8 mouse cellular contexts compared by ENCODE assay signal in the genomic region with DNA sequence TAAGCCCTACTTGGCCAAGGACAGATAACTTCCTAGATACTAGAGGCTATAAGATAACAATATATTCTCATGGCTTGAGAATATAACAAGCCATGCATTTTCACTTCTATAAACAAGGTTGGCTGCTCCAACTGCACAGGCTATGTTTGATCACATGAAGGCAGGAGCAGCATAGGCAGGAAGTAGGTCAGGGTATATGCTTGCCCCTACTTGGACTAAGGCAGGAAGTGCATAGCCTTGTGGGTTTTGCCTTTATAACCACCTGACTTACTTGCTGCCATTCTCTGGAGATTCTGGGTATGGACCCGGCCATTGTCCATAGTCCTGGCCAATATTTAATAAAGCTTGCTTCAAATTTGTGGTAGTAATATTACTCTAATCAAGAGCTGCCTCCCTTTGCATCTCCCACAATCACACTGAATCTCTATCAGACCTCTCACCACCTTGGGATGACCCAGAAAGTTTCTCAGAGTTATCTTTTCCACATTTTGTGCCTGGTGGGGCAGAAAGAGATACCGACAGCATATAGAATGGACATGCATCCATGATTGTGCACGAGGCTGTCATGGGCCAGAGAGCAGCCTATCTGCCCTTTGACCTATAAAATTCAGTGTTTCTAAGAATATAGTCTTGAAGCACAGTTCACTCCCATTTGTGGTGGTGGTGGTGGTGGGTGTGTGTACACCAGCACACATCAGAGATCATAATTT.
A peak's percentile ranks its signal among the peaks of the same experiment; 100 is the strongest.
DNase-seq lines count a peak whose midpoint lies in the region; ATAC-seq and TF ChIP-seq lines count a peak whose summit lies in the region.

No protein-coding gene starts in this region.

- H3K27ac ChIP-seq in intestine, embryonic 15.5 days = 0 out of 2 replicates have a peak overlapping the region, but pooled peaks have one; percentile 24
- H3K27ac ChIP-seq in intestine, postnatal 0 days (ENCODE audit: low read depth, low read length) = no peak overlapping the region; the same call in 1 of the 2 replicates
- H3K27ac ChIP-seq in brown adipose tissue, adult 24 weeks (replicated peaks; ENCODE audit: low read depth, low read length) = peak overlapping the region; percentile 72; the same call in 1 of the 2 replicates
- H3K27ac ChIP-seq in liver, postnatal 0 days (ENCODE audit: low read depth) = no peak overlapping the region

- no peak overlapping the region for H3K9ac ChIP-seq in intestine, embryonic 15.5 days
- no peak overlapping the region for H3K9ac ChIP-seq in intestine, postnatal 0 days (ENCODE audit: low read depth, low read length)
- H3K9ac ChIP-seq in liver, postnatal 0 days (replicated peaks) = no peak overlapping the region

- H3K27me3 ChIP-seq in intestine, embryonic 15.5 days (replicated peaks) = no peaks in the 10 kb centered on the region
- no peaks in the 10 kb centered on the region for H3K27me3 ChIP-seq in intestine, postnatal 0 days (replicated peaks; ENCODE audit: control insufficient read depth, insufficient read depth, low read length)
- no peaks in the 10 kb centered on the region for H3K27me3 ChIP-seq in liver, postnatal 0 days (ENCODE audit: insufficient read depth, low read length)

- peak; percentile 63 for DNase-seq in CD4-positive, CD25-positive, alpha-beta regulatory T cell, adult 2 months (ENCODE audit: low read depth, low spot score)
- no peak for DNase-seq in liver, postnatal 0 days
- DNase-seq in Muller cell, postnatal 12 days (ENCODE audit: inconsistent ontology term) = no peak
- DNase-seq in right cerebral cortex, adult 18-20 months = no peak
- DNase-seq in adrenal gland, postnatal 14 days = no peak

- no peak overlapping the region for H3K4me2 ChIP-seq in intestine, embryonic 15.5 days (replicated peaks)
- no peak overlapping the region for H3K4me2 ChIP-seq in intestine, postnatal 0 days (replicated peaks; ENCODE audit: low read depth)
- H3K4me2 ChIP-seq in liver, postnatal 0 days (ENCODE audit: low read depth, low read length) = no peak overlapping the region

- 82% methylated on average over 3 of the region's 3 CpGs for WGBS in intestine, embryonic 15.5 days
- WGBS in intestine, postnatal 0 days = 82% methylated on average over 3 of the region's 3 CpGs
- WGBS in liver, postnatal 0 days (ENCODE audit: insufficient replicate concordance) = 50% methylated on average over 3 of the region's 3 CpGs

- H3K4me1 ChIP-seq in intestine, embryonic 15.5 days (replicated peaks) = peaks cover 11% of the 10 kb centered on the region
- H3K4me1 ChIP-seq in intestine, postnatal 0 days (replicated peaks; ENCODE audit: control insufficient read depth, insufficient read depth, low read length) = 0 out of 2 replicates have a peak, but pooled peaks cover 11% of the 10 kb centered on the region
- H3K4me1 ChIP-seq in brown adipose tissue, adult 24 weeks (ENCODE audit: control insufficient read depth, insufficient read depth, insufficient read length, low read length) = peaks cover 9% of the 10 kb centered on the region; the same call in 1 of the 2 replicates
- peaks cover 20% of the 10 kb centered on the region for H3K4me1 ChIP-seq in liver, postnatal 0 days (ENCODE audit: insufficient read depth)

- no peak overlapping the region for H3K4me3 ChIP-seq in intestine, embryonic 15.5 days (replicated peaks)
- H3K4me3 ChIP-seq in intestine, postnatal 0 days (ENCODE audit: low read depth, low read length) = no peak overlapping the region
- H3K4me3 ChIP-seq in brown adipose tissue, adult 24 weeks (ENCODE audit: insufficient read depth, low read depth, low read length) = no peak overlapping the region
- no peak overlapping the region for H3K4me3 ChIP-seq in liver, postnatal 0 days (ENCODE audit: low read depth, low read length)

- no peak for TF ChIP-seq CTCF in intestine, postnatal 0 days (IDR thresholded peaks at IDR 0.05; ENCODE audit: low read depth)
- TF ChIP-seq CTCF in liver, postnatal 0 days (IDR thresholded peaks at IDR 0.05; ENCODE audit: low read depth) = no peak

- TF ChIP-seq EP300 in liver, postnatal 0 days (IDR thresholded peaks at IDR 0.05; ENCODE audit: low read depth) = 0 out of 2 replicates have a peak, but pooled peaks have one; percentile 23

- H3K9me3 ChIP-seq in intestine, embryonic 15.5 days = no peaks in the 10 kb centered on the region
- H3K9me3 ChIP-seq in intestine, postnatal 0 days (ENCODE audit: control insufficient read depth) = no peaks in the 10 kb centered on the region
- no peaks in the 10 kb centered on the region for H3K9me3 ChIP-seq in liver, postnatal 0 days (ENCODE audit: low read length)

- no peak for ATAC-seq in intestine, embryonic 15.5 days
- ATAC-seq in intestine, postnatal 0 days = no peak
- ATAC-seq in liver, postnatal 0 days = peak; percentile 20; the same call in 1 of the 2 replicates

- no peaks in the 10 kb centered on the region for H3K36me3 ChIP-seq in intestine, embryonic 15.5 days
- H3K36me3 ChIP-seq in intestine, postnatal 0 days (ENCODE audit: control insufficient read depth, insufficient read depth) = no peaks in the 10 kb centered on the region
- no peaks in the 10 kb centered on the region for H3K36me3 ChIP-seq in liver, postnatal 0 days (replicated peaks; ENCODE audit: insufficient read depth, low read length)

Comparison
In these comparisons a context has a peak if more than half of its experiments do, and no peak if none do; other contexts are left out.
1. H3K27ac ChIP-seq: peak in intestine, embryonic 15.5 days (single experiment) and brown adipose tissue, adult 24 weeks (single experiment); none in intestine, postnatal 0 days (single experiment) and liver, postnatal 0 days (single experiment).